Mouse (Mus musculus) lung, postnatal 10 days (tissue): ENCODE results near the gene Iqcf6.
"Not testable (repeated sequence)": the region's sequence is repeated elsewhere in the genome, so short reads cannot be mapped to it uniquely, and the experiment has no call there.

Experiments used
- DNase-seq: peaks from one replicate; pipeline ENCODE4 v3.0.0; 2021

The Iqcf6 gene

GRCm38 (mm10) chr9:106626282-106626681 lies at the start of gene Iqcf6:
Iqcf6 (plus strand) TSS chr9:106626582.
- DNase-seq: no peak

GRCm38 (mm10) chr9:106580016-106580415 lies 46.4 kb upstream of the Iqcf6 start:
- no peak for DNase-seq

- no peak for DNase-seq
Measured at GRCm38 (mm10) chr9:106582552-106582951, 43.8 kb upstream of the Iqcf6 start.

- no peak for DNase-seq
Measured at GRCm38 (mm10) chr9:106592158-106592557, 34.2 kb upstream of the Iqcf6 start.

GRCm38 (mm10) chr9:106595402-106595801 lies 31.0 kb upstream of the Iqcf6 start:
- not testable (repeated sequence) for DNase-seq

- no peak for DNase-seq
Measured at GRCm38 (mm10) chr9:106595836-106596235, 30.5 kb upstream of the Iqcf6 start.

GRCm38 (mm10) chr9:106598466-106598865 lies 27.9 kb upstream of the Iqcf6 start:
- no peak for DNase-seq

GRCm38 (mm10) chr9:106600546-106600945 lies 25.8 kb upstream of the Iqcf6 start:
- DNase-seq: peak; percentile 50

- no peak for DNase-seq
Measured at GRCm38 (mm10) chr9:106610727-106611126, 15.7 kb upstream of the Iqcf6 start.

GRCm38 (mm10) chr9:106613951-106614350 lies 12.4 kb upstream of the Iqcf6 start:
- no peak for DNase-seq

GRCm38 (mm10) chr9:106614616-106615015 lies 11.8 kb upstream of the Iqcf6 start:
- DNase-seq: no peak

GRCm38 (mm10) chr9:106616306-106616705 lies 10.1 kb upstream of the Iqcf6 start:
- no peak for DNase-seq

- DNase-seq: no peak
Measured at GRCm38 (mm10) chr9:106617496-106617895, 8.9 kb upstream of the Iqcf6 start.

- DNase-seq: not testable (repeated sequence)
Measured at GRCm38 (mm10) chr9:106627796-106628195, 1.4 kb downstream of the Iqcf6 start.

GRCm38 (mm10) chr9:106632185-106632584 lies 5.8 kb downstream of the Iqcf6 start:
- no peak for DNase-seq

- no peak for DNase-seq
Measured at GRCm38 (mm10) chr9:106638154-106638553, 11.8 kb downstream of the Iqcf6 start.

GRCm38 (mm10) chr9:106641346-106641745 lies 15.0 kb downstream of the Iqcf6 start:
- DNase-seq: no peak

- DNase-seq: peak; percentile 82
Measured at GRCm38 (mm10) chr9:106643128-106643527, 16.7 kb downstream of the Iqcf6 start.

GRCm38 (mm10) chr9:106643787-106644186 lies 17.4 kb downstream of the Iqcf6 start:
- no peak for DNase-seq

- no peak for DNase-seq
Measured at GRCm38 (mm10) chr9:106645684-106646271, 19.4 kb downstream of the Iqcf6 start.

GRCm38 (mm10) chr9:106647226-106647625 lies 20.8 kb downstream of the Iqcf6 start:
- no peak for DNase-seq

GRCm38 (mm10) chr9:106652720-106653119 lies 26.3 kb downstream of the Iqcf6 start:
- DNase-seq: no peak

GRCm38 (mm10) chr9:106655884-106656720 lies 29.7 kb downstream of the Iqcf6 start, which contains the start of gene Grm2:
Grm2 (minus strand) TSS chr9:106656082.
- DNase-seq: peak; percentile 79

- DNase-seq: no peak
Measured at GRCm38 (mm10) chr9:106656820-106657219, 30.4 kb downstream of the Iqcf6 start.
